Mouse (Mus musculus) liver, embryonic 14.5 days (tissue): ENCODE data around the gene Baz2b.

ENCODE experiments used
- CTCF ChIP-seq: IDR thresholded peaks from 2 replicates; pipeline ENCODE4 v1.5.1; 2016; ENCODE audit warnings: antibody characterized with exemption, low read depth, control low read depth
- EP300 ChIP-seq: IDR thresholded peaks from 2 replicates; pipeline ENCODE4 v1.6.1; 2016; ENCODE audit warnings: antibody characterized with exemption, low read depth

GRCm38 (mm10) chr2:60082984-60083636 lies 126.5 kb downstream of the Baz2b start:
- TF ChIP-seq CTCF (no peak), EP300 (no peak)
